Mouse (Mus musculus) gastrocnemius, postnatal 10 days (tissue): ENCODE data around the gene Olfr66. TPM values are rescaled to one million over a fixed set of nuclear protein-coding genes. Genes with fewer than 3 reads are reported as not detected.

Source experiments
- total RNA-seq, 2 experiments: library from RNA; stranded (reverse); gene quantifications; 2 replicates each; pipeline ENCODE4 v1.2.3; 2021

Gene Olfr66
- total RNA-seq, 2 experiments from 2014 or later = not detected

Other genes with a start within 250 kb of the Olfr66 start
- not detected for gene Olfr622, start 243.6 kb downstream of the Olfr66 start, total RNA-seq
- not detected for gene Olfr623, start 222.6 kb downstream of the Olfr66 start, total RNA-seq
- not detected for gene Olfr624, start 215.1 kb downstream of the Olfr66 start, total RNA-seq
- gene Olfr625-ps1, start 203.5 kb downstream of the Olfr66 start, total RNA-seq = not detected
- gene Olfr243, start 171.6 kb downstream of the Olfr66 start, total RNA-seq = not detected
- gene Olfr628, start 155.9 kb downstream of the Olfr66 start, total RNA-seq = not detected
- not detected for gene Olfr629, start 141.3 kb downstream of the Olfr66 start, total RNA-seq
- not detected for gene Olfr630, start 128.9 kb downstream of the Olfr66 start, total RNA-seq
- gene Olfr69, start 114.7 kb downstream of the Olfr66 start, total RNA-seq = not detected
- not detected for gene Olfr68, start 106.6 kb downstream of the Olfr66 start, total RNA-seq
- gene Olfr67, start 94.4 kb downstream of the Olfr66 start, total RNA-seq = not detected
- gene Hbb-bt, start 72.3 kb downstream of the Olfr66 start, total RNA-seq = 100 to 1,000 TPM; 105 to 167 TPM
- gene Hbb-bs, start 58.2 kb downstream of the Olfr66 start, total RNA-seq = 1,000 to 10,000 TPM in 1 of 2 experiments, 100 to 1,000 TPM in 1; 926 to 1,441 TPM
- gene Hbb-bh2, start 45.7 kb downstream of the Olfr66 start, total RNA-seq = not detected
- gene Hbb-bh1, start 43.1 kb downstream of the Olfr66 start, total RNA-seq = not detected
- not detected for gene Hbb-y, start 33.0 kb downstream of the Olfr66 start, total RNA-seq
- not detected for gene Olfr64, start 8.2 kb upstream of the Olfr66 start, total RNA-seq
- not detected for gene Olfr65, start 17.2 kb upstream of the Olfr66 start, total RNA-seq
- not detected for gene Olfr631, start 42.6 kb upstream of the Olfr66 start, total RNA-seq
- not detected for gene Olfr632, start 48.1 kb upstream of the Olfr66 start, total RNA-seq
- not detected for gene Olfr633, start 58.2 kb upstream of the Olfr66 start, total RNA-seq
- gene Olfr635, start 84.9 kb upstream of the Olfr66 start, total RNA-seq = not detected
- gene Olfr638, start 112.5 kb upstream of the Olfr66 start, total RNA-seq = not detected
- gene Olfr639, start 131.1 kb upstream of the Olfr66 start, total RNA-seq = under 1 TPM; 0.02 to 0.05 TPM
- not detected for gene Olfr640, start 139.3 kb upstream of the Olfr66 start, total RNA-seq
- gene Olfr641, start 149.2 kb upstream of the Olfr66 start, total RNA-seq = not detected
- gene Olfr642, start 166.4 kb upstream of the Olfr66 start, total RNA-seq = not detected
- not detected for gene 4930516K23Rik, start 175.2 kb upstream of the Olfr66 start, total RNA-seq
- gene Olfr644, start 185.6 kb upstream of the Olfr66 start, total RNA-seq = not detected
- not detected for gene Olfr645, start 199.2 kb upstream of the Olfr66 start, total RNA-seq
- gene Olfr646, start 218.6 kb upstream of the Olfr66 start, total RNA-seq = not detected
- not detected for gene Ubqln5, start 243.6 kb upstream of the Olfr66 start, total RNA-seq